8 mouse cellular contexts compared by ENCODE assay signal in the genomic region with DNA sequence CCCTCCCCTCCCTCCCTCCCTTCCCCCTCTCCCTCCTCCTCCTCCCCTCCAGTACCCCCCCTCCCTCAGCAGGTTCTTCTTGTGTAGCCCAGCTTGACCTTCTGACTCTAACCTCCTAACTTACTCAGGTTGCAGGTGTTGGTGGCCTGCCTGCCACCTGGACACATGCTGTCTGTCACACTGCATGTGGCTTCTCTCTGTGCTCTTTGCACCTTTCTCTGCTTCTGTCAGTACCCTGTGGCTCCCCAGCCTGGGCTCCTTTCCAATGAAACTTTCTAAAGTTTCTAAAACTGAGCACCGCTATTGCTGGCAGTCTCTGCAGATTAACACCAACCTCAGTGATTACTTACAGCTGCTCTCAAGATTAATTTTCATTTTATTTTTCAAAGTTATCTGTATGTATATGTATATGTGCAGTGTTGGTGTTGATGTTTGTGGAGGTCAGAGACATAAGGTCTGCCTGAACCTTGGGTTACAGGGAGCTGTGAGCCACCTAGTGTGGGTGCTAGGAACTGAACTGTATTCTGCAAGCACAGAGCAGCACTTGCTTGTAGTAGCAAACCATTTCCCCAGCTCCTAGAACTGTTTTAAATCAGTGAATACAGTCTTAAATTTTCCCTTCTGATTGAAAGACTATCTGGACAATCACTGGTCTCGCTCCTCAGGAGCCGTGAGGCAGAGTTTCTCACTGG. TPM values are rescaled to one million over a fixed set of nuclear protein-coding genes. Genes with fewer than 3 reads are reported as not detected.
DNase-seq lines count a peak whose midpoint lies in the region; ATAC-seq lines count a peak whose summit lies in the region.

No protein-coding gene starts in this region.

- H3K9me3 ChIP-seq in limb, embryonic 12.5 days, result no peaks in the 10 kb centered on the region

- H3K4me1 ChIP-seq in limb, embryonic 12.5 days (replicated peaks), result no peaks in the 10 kb centered on the region

- no peak for ATAC-seq in limb, embryonic 12.5 days (ENCODE audit: insufficient number of reproducible peaks, insufficient read depth, low FRiP score, low TSS enrichment, low read depth)
- no peak for ATAC-seq in megakaryocyte, adult 5-6 weeks (ENCODE audit: poor library complexity, severe bottlenecking)

- H3K36me3 ChIP-seq in limb, embryonic 12.5 days, result 0 out of 2 replicates have a peak, but pooled peaks cover 5% of the 10 kb centered on the region

- H3K27ac ChIP-seq in limb, embryonic 12.5 days, result 0 out of 2 replicates have a peak overlapping the region, but pooled peaks have one; percentile 29

- no peak overlapping the region for H3K4me3 ChIP-seq in limb, embryonic 12.5 days (replicated peaks)

- DNase-seq in heart, adult 11 months, result peak; percentile 35
- DNase-seq in heart, adult 9 months (ENCODE audit: low spot score in 2 of 2), result no peak
- peak; percentile 33 for DNase-seq in right cerebral cortex, postnatal 4 days
- DNase-seq in right cerebral cortex, postnatal 36 days (ENCODE audit: low spot score in 2 of 2), result no peak
- DNase-seq in embryo, embryonic 11 days, result peak; percentile 49
- peak; percentile 39 for DNase-seq in thymus, postnatal 0 days (ENCODE audit: low spot score)

- H3K4me2 ChIP-seq in limb, embryonic 12.5 days, result no peak overlapping the region

- 75% methylated on average over 3 of the region's 3 CpGs for WGBS in limb, embryonic 12.5 days

- no peak overlapping the region for H3K9ac ChIP-seq in limb, embryonic 12.5 days (replicated peaks)

- no peaks in the 10 kb centered on the region for H3K27me3 ChIP-seq in limb, embryonic 12.5 days

RNA-seq across cellular contexts. Expression of a gene that starts 24.9 kb away (rescaled TPM):
- polyA plus RNA-seq in limb, embryonic 12.5 days (2016; fragmentation: Nextera tagmentation; extraction: Ambion mirVana), result 8.2 and 11.0 TPM in 2 replicates
- 14.1 and 19.8 TPM in 2 replicates for polyA plus RNA-seq in thymus, postnatal 0 days (2015; fragmentation: Nextera tagmentation; extraction: Ambion mirVana)
- 43.7 and 55.6 TPM in 2 replicates for total RNA-seq in megakaryocyte, adult 5-6 weeks (2015)
- 38.3 and 38.5 TPM in 2 replicates for total RNA-seq in megakaryocyte, adult 5-6 weeks (2017)

RNA-seq across cellular contexts. Expression of a gene that starts 25.8 kb away (rescaled TPM):
- polyA plus RNA-seq in limb, embryonic 12.5 days (2016; fragmentation: Nextera tagmentation; extraction: Ambion mirVana), result 132 and 147 TPM in 2 replicates
- polyA plus RNA-seq in thymus, postnatal 0 days (2015; fragmentation: Nextera tagmentation; extraction: Ambion mirVana), result 175 and 188 TPM in 2 replicates
- total RNA-seq in megakaryocyte, adult 5-6 weeks (2015), result 38.3 and 46.3 TPM in 2 replicates
- 69.8 and 73.4 TPM in 2 replicates for total RNA-seq in megakaryocyte, adult 5-6 weeks (2017)

RNA-seq across cellular contexts. Expression of a gene that starts 38.5 kb away (rescaled TPM):
- polyA plus RNA-seq in limb, embryonic 12.5 days (2016; fragmentation: Nextera tagmentation; extraction: Ambion mirVana), result 37.5 and 38.7 TPM in 2 replicates
- 25.1 and 27.9 TPM in 2 replicates for polyA plus RNA-seq in thymus, postnatal 0 days (2015; fragmentation: Nextera tagmentation; extraction: Ambion mirVana)
- 6.7 and 9.4 TPM in 2 replicates for total RNA-seq in megakaryocyte, adult 5-6 weeks (2015)
- 6.7 and 8.8 TPM in 2 replicates for total RNA-seq in megakaryocyte, adult 5-6 weeks (2017)

RNA-seq across cellular contexts. Expression of a gene that starts 51.1 kb away (rescaled TPM):
- 25.3 and 26.8 TPM in 2 replicates for polyA plus RNA-seq in limb, embryonic 12.5 days (2016; fragmentation: Nextera tagmentation; extraction: Ambion mirVana)
- 16.1 TPM in 2 replicates for polyA plus RNA-seq in thymus, postnatal 0 days (2015; fragmentation: Nextera tagmentation; extraction: Ambion mirVana)
- total RNA-seq in megakaryocyte, adult 5-6 weeks (2015), result 6.0 and 6.4 TPM in 2 replicates
- 17.4 TPM in 2 replicates for total RNA-seq in megakaryocyte, adult 5-6 weeks (2017)

RNA-seq across cellular contexts. Expression of a gene that starts 53.5 kb away (rescaled TPM):
- 77.8 and 90.6 TPM in 2 replicates for polyA plus RNA-seq in limb, embryonic 12.5 days (2016; fragmentation: Nextera tagmentation; extraction: Ambion mirVana)
- polyA plus RNA-seq in thymus, postnatal 0 days (2015; fragmentation: Nextera tagmentation; extraction: Ambion mirVana), result 14.3 and 16.5 TPM in 2 replicates
- 6.0 and 6.9 TPM in 2 replicates for total RNA-seq in megakaryocyte, adult 5-6 weeks (2015)
- 6.4 and 10.8 TPM in 2 replicates for total RNA-seq in megakaryocyte, adult 5-6 weeks (2017)

Comparison
In these comparisons a context has a peak if more than half of its experiments do, and no peak if none do; other contexts are left out.
1. DNase-seq: peak in heart, adult 11 months (single experiment), right cerebral cortex, postnatal 4 days (single experiment), embryo, embryonic 11 days (single experiment) and thymus, postnatal 0 days (single experiment); none in heart, adult 9 months (0 of 2) and right cerebral cortex, postnatal 36 days (0 of 2).